Mouse (Mus musculus): ENCODE data around the gene Mib2. TPM values are rescaled to one million over a fixed set of nuclear protein-coding genes. Genes with fewer than 3 reads are reported as not detected.

Mib2 gene
- 32.6 to 38.9 TPM (median 36.1 TPM) in 4 replicates for total RNA-seq (2023)

DNA sequence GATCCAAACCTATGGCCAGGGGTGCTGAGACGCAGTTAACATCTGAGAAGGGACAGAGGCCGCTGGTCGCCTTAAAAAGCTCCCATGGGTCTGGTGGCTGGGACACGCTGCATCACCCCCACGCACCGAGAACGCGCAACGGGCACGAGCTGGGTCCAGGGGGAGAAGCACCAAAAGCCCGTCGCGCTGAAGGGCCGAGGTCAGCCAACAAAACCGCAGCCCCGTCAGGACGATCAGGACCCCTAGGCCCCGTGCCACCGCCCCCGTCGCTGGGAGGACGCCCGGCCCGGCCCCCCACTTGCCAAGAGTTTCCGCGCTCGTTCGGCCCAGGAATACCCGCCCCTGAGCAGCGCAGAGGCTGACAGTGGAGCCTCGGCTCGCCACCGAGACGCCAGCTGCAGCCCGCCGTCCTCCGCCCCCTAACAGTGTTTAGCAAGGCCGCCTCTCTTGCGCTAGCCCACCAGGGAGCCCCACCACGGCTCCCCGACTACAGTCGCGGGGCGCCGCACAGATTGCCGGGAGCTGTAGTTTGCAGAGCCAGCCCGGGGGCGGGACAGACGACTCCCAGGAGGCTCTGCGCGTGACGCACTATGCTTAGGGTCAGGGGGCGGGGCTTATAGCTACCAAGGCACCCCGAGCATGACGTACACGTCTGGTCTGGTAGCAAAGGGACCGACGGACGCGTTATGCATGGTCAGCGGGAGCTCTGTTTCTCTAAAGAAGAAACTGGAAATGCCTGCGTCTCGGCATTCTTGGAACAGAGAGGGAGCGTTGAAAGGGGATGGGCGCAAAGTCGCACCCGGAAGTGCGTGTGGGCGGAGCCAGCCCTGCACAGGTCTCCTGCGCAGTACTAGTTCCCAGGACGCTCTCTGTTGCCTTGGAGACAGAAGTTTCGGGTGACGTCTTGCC, at the start of gene Mib2:
TSS of gene Mib2 (minus strand) at position 510 of the 909 bp plus-strand sequence.

DNA sequence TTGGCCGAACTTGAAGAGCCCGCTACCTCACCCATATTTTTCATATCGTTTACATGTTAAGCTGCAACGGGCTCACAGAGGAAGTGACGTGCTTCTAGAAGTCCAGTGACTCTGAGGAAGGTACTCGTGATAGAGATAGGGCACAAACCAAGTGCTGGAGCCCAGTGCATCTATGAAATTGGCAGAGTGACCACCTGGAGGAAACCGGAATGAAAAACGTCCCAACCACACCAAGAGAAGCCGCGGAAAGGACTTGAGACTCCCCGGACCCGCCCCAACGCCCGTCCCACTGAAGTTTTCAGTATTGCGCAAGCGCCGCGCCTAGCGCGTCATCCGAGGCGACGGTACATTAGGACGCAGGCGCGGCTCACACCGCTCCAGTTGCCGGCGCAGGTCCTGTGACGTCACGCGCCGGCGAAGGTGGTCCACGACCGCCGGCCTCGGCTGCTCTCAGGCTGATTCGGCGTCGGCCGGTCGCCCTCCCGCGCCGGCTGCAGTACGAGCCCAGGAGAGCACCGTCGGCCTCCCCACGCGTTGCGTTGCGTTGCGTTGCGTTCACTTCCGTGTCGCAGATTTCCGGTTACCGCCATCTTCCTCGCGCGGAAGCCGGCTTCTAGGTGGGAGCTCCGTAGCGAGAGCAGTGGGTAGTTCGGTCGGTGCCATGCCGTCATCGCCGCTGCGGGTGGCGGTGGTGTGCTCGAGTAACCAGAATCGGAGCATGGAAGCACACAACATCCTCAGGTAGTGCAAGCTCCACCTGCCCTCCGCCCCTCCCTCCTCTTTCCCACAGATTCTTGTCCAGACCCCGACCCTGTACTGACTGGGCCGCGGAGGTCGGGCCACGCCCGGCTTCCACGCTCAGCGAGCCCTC, 36.0 kb upstream of the Mib2 start, which contains the start of gene Ssu72:
TSS of gene Ssu72 (plus strand) at position 80 of the 871 bp plus-strand sequence.

DNA sequence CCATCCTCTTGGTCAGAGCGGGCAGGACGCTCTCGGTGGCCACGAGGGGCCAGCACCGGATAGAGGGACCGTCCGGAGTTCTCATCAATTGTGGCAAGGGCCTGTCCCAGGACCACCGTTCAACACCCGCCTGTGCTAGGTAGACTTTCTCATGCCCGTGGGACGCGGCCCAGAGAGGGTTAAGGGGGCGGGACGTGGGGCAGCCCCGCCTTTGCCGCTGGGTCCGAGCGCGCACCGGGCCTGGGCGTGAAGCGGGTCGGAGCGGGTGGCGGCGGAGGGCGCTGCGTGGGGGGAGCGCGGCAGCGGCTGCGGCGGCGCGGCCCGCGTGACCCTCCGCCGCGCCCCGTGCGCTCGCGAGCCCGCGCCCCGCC, 25.1 kb upstream of the Mib2 start, which contains the start of gene Fndc10:
TSS of gene Fndc10 (plus strand) at position 232 of the 371 bp plus-strand sequence.

DNA sequence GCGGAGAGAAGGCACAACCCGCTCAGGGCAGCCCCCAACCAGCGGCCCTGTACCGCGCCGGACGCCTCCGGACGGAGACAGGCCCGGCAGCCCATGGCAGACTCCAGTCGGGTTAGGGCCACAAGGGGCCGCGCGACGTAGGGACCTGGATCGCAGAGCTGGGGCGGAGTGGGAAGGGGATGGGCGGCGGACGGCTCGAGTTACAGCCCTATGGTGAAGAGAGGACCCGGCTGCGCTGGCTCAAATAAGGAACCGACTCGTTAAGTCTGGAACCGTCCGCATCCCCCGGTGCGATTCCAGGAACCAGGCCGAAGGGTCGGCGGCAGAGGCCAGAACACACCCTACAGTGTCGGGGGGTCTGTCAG, 15.9 kb downstream of the Mib2 start, which contains the start of gene Mmp23:
TSS of gene Mmp23 (minus strand) at position 299 of the 365 bp plus-strand sequence.

DNA sequence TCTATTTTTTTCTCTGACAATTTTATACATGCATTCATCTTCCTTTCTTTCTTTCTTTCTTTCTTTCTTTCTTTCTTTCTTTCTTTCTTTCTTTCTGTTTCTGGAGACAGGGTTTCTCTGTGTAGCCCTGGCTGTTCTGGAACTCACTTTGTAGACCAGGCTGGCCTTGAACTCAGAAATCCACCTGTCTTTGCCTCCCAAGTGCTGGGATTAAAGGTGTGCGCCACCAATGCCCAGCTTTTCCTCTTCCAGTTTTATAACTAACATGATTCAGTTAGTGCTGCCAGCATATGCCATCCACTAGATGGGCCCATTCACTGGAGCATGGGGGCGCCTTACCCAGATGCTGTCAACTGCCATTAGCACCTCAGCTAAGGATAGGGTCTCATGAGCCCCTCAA, 23.7 kb downstream of the Mib2 start, which contains the start of gene Gm10563:
TSS of gene Gm10563 (minus strand) at position 101 of the 400 bp plus-strand sequence.

DNA sequence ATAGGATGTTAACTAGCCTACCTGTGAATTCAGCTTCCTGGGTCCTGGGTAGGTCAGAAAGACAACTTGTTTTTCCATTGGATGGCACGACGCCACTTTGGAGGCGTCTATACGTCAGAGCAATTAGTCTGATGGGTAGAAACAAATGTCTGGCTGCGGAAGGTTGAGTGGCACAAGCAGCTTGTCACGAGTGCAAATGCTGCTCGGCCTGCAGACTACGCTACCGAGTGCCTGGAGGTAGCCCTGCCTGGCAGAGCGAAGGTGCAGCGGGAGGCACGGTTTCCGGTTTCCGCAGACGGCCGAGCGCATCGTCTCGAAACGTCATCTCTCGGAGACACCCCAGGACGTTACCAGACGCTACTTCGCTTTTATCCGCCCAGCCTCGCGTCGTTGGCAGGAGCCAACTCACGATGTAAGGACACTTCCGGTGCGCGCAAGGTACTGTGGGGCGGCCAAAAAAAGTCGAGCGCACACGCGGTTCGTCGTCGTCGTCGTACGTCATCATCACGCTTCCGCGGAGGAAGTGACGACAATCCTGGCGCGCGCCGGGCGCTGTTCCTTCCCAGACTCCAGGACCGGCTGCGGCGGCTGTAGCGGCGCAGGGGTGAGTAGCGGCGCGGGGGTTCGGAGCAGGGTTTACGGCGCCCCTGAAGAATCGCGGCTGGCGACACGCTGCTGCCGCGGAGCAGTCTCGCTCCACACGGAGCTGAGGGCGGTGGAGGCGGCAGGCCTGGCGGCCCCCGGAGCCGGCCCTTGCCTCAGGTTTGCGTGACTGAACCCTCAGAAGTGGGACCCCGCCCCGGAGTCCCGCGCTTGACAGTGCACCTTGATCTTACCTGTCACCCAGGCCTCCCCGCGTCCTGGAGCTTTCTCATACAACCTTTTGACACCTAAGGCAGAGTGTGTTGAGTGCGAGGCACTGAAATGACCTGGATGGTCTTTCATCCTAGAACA, 44.4 kb downstream of the Mib2 start, which contains the start of gene Cdk11b:
TSS of gene Cdk11b (plus strand) at position 517 of the 954 bp plus-strand sequence.

Other genes starting within 250 kb of the Mib2 start
- not detected in 4 replicates for gene Tmem52, start 200.1 kb downstream of the Mib2 start, total RNA-seq (2023)
- 248 to 277 TPM (median 264 TPM) in 4 replicates for gene Gnb1, start 177.8 kb downstream of the Mib2 start, total RNA-seq (2023)
- gene Nadk, start 106.8 kb downstream of the Mib2 start, total RNA-seq (2023), result 45.9 to 60.5 TPM (median 47.9 TPM) in 4 replicates
- 29.8 to 32.3 TPM (median 30.3 TPM) in 4 replicates for gene Slc35e2, start 67.8 kb downstream of the Mib2 start, total RNA-seq (2023)
- gene Cdk11b, start 44.3 kb downstream of the Mib2 start, total RNA-seq (2023), result 154 to 176 TPM (median 160 TPM) in 4 replicates
- gene Gm10563, start 23.8 kb downstream of the Mib2 start, total RNA-seq (2023), result not detected in 4 replicates
- gene Mmp23, start 15.8 kb downstream of the Mib2 start, total RNA-seq (2023), result not detected in 4 replicates
- 3.5 to 4.2 TPM (median 3.5 TPM) in 4 replicates for gene Fndc10, start 25.1 kb upstream of the Mib2 start, total RNA-seq (2023)
- 73.6 to 87.0 TPM (median 79.3 TPM) in 4 replicates for gene Ssu72, start 35.6 kb upstream of the Mib2 start, total RNA-seq (2023)
- gene Tmem240, start 65.6 kb upstream of the Mib2 start, total RNA-seq (2023), result 0.27 to 0.60 TPM (median 0.51 TPM) in 4 replicates
- 43.7 to 60.2 TPM (median 50.2 TPM) in 4 replicates for gene Atad3a, start 91.9 kb upstream of the Mib2 start, total RNA-seq (2023)
- 0.14 TPM in 1 of 4 replicates, not detected in the others for gene Vwa1, start 105.5 kb upstream of the Mib2 start, total RNA-seq (2023)
- gene Tmem88b, start 116.7 kb upstream of the Mib2 start, total RNA-seq (2023), result not detected in 4 replicates
- not detected in 4 replicates for gene Ankrd65, start 121.2 kb upstream of the Mib2 start, total RNA-seq (2023)
- 33.6 to 45.8 TPM (median 44.3 TPM) in 4 replicates for gene Mrpl20, start 133.7 kb upstream of the Mib2 start, total RNA-seq (2023)
- gene Ccnl2, start 143.3 kb upstream of the Mib2 start, total RNA-seq (2023), result 218 to 240 TPM (median 224 TPM) in 4 replicates
- 68.9 to 81.9 TPM (median 72.2 TPM) in 4 replicates for gene Aurkaip1, start 162.1 kb upstream of the Mib2 start, total RNA-seq (2023)
- 7.0 to 12.1 TPM (median 9.7 TPM) in 4 replicates for gene Mxra8, start 170.5 kb upstream of the Mib2 start, total RNA-seq (2023)
- gene Dvl1, start 178.2 kb upstream of the Mib2 start, total RNA-seq (2023), result 70.4 to 73.0 TPM (median 71.2 TPM) in 4 replicates
- gene Tas1r3, start 194.2 kb upstream of the Mib2 start, total RNA-seq (2023), result 0.47 to 1.2 TPM (median 1.0 TPM) in 4 replicates
- 8.7 to 10.9 TPM (median 9.2 TPM) in 4 replicates for gene Cptp, start 200.2 kb upstream of the Mib2 start, total RNA-seq (2023)
- 40.8 to 62.5 TPM (median 53.3 TPM) in 4 replicates for gene Ints11, start 200.3 kb upstream of the Mib2 start, total RNA-seq (2023)
- 20.2 to 29.6 TPM (median 25.4 TPM) in 4 replicates for gene Pusl1, start 222.6 kb upstream of the Mib2 start, total RNA-seq (2023)
- 56.9 to 83.6 TPM (median 66.9 TPM) in 4 replicates for gene Acap3, start 222.6 kb upstream of the Mib2 start, total RNA-seq (2023)